Mouse (Mus musculus) brain, embryonic 14.5 days (tissue): ENCODE results near the gene Pgap3.

Experiments used
- CTCF ChIP-seq: fragments of 200-500 bp; IDR thresholded peaks from 2 replicates; pipeline ENCODE4 v1.5.1; 2012; ENCODE audit warnings: inconsistent platforms, mild to moderate bottlenecking, moderate library complexity, borderline replicate concordance; ENCODE audit not compliant: insufficient read depth, insufficient read length; ENCODE audit errors: extremely low read depth
- POLR2A ChIP-seq: fragments of 200-500 bp; IDR thresholded peaks from 2 replicates; pipeline ENCODE4 v1.6.1; 2012; ENCODE audit warnings: mild to moderate bottlenecking, inconsistent platforms, borderline replicate concordance; ENCODE audit not compliant: poor library complexity, insufficient read depth, insufficient read length, severe bottlenecking; ENCODE audit errors: extremely low read depth

DNA sequence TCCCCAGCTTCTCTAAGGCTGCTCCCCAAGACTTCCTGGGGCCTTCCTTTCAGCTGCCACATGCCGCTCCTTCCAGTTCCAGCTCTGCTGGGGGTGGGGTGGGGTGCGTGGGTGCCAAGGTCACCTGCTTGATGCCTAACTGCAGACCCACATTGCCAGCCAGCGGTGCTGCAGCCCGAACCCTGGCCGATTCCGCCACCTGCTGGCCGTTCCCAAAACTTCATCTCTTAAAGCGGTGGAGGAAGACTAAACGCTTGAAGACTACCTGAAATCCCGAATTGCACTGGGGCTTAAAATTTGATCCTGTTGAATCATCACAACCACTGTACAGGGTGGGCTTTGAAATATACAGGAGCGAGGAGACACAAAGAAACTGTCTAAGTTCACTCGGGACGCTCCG, 55.0 kb downstream of the Pgap3 start:
- TF ChIP-seq CTCF: peak; percentile 88
- TF ChIP-seq POLR2A: no peak
